Mouse (Mus musculus): ENCODE measurements around the gene Qser1. TPM values are rescaled to one million over a fixed set of nuclear protein-coding genes. Genes with fewer than 3 reads are reported as not detected.

Gene Qser1
- polyA plus RNA-seq, 1 experiment from 2014 or later = 5.8 TPM

GRCm38 (mm10) chr2:104732562-104733256 is 83.9 kb downstream of the Qser1 start:
- ATAC-seq (replicated peaks; ENCODE audit: insufficient number of reproducible peaks, insufficient read depth, low FRiP score, low read depth) = no peak
- no peak overlapping the region for H3K27ac ChIP-seq
- no peaks in the 10 kb centered on the region for H3K27me3 ChIP-seq
- no peak overlapping the region for H3K9ac ChIP-seq
- H3K4me3 ChIP-seq = no peak overlapping the region
- no peak overlapping the region for H3K4me2 ChIP-seq
- no peaks in the 10 kb centered on the region for H3K4me1 ChIP-seq (replicated peaks)
- no peaks in the 10 kb centered on the region for H3K36me3 ChIP-seq
- H3K9me3 ChIP-seq (replicated peaks) = no peaks in the 10 kb centered on the region
- 69% methylated on average over 7 of the region's 7 CpGs for WGBS

GRCm38 (mm10) chr2:104732033-104732444 is 84.5 kb downstream of the Qser1 start:
- Histone ChIP-seq H3K27me3 (no peaks in the 10 kb centered on the region), H3K4me1 (replicated peaks) (no peaks in the 10 kb centered on the region), H3K9me3 (replicated peaks) (no peaks in the 10 kb centered on the region), H3K36me3 (no peaks in the 10 kb centered on the region), H3K4me2 (no peak overlapping the region), H3K27ac (no peak overlapping the region), H3K9ac (no peak overlapping the region), H3K4me3 (no peak overlapping the region)
- 72% methylated on average over 9 of the region's 9 CpGs for WGBS
- no peak for ATAC-seq (replicated peaks; ENCODE audit: insufficient number of reproducible peaks, insufficient read depth, low FRiP score, low read depth)

GRCm38 (mm10) chr2:104727369-104727768 is 89.2 kb downstream of the Qser1 start:
- ATAC-seq (replicated peaks; ENCODE audit: insufficient number of reproducible peaks, insufficient read depth, low FRiP score, low read depth) = no peak
- H3K9me3 ChIP-seq (replicated peaks) = no peaks in the 10 kb centered on the region

GRCm38 (mm10) chr2:104722021-104722420 is 94.5 kb downstream of the Qser1 start:
- Histone ChIP-seq H3K27me3 (no peaks in the 10 kb centered on the region), H3K9me3 (replicated peaks) (no peaks in the 10 kb centered on the region), H3K4me1 (replicated peaks) (no peaks in the 10 kb centered on the region), H3K27ac (no peak overlapping the region), H3K4me2 (no peak overlapping the region), H3K4me3 (no peak overlapping the region), H3K9ac (no peak overlapping the region), H3K36me3 (no peaks in the 10 kb centered on the region)
- ATAC-seq (replicated peaks; ENCODE audit: insufficient number of reproducible peaks, insufficient read depth, low FRiP score, low read depth) = no peak
- 87% methylated on average over 3 of the region's 3 CpGs for WGBS

More at GRCm38 (mm10) chr2:104727369-104727768, 89.2 kb downstream of the Qser1 start:
- Histone ChIP-seq H3K4me2 (no peak overlapping the region), H3K9ac (no peak overlapping the region), H3K4me3 (no peak overlapping the region), H3K36me3 (no peaks in the 10 kb centered on the region), H3K27ac (no peak overlapping the region), H3K27me3 (no peaks in the 10 kb centered on the region), H3K4me1 (replicated peaks) (no peaks in the 10 kb centered on the region)
- WGBS = 44% methylated on average over 1 of the region's 1 CpGs

- Histone ChIP-seq H3K4me2 (no peak overlapping the region), H3K27me3 (peaks cover 3% of the 10 kb centered on the region; the same call in 1 of the 2 replicates), H3K4me1 (replicated peaks) (no peaks in the 10 kb centered on the region), H3K27ac (no peak overlapping the region), H3K9me3 (replicated peaks) (no peaks in the 10 kb centered on the region), H3K9ac (no peak overlapping the region), H3K4me3 (no peak overlapping the region), H3K36me3 (no peaks in the 10 kb centered on the region)
- 73% methylated on average over 4 of the region's 4 CpGs for WGBS
- no peak for ATAC-seq (replicated peaks; ENCODE audit: insufficient number of reproducible peaks, insufficient read depth, low FRiP score, low read depth)
Observed at GRCm38 (mm10) chr2:104717827-104718226, 98.7 kb downstream of the Qser1 start.

GRCm38 (mm10) chr2:104717231-104717735 is 99.3 kb downstream of the Qser1 start:
- Histone ChIP-seq H3K4me3 (no peak overlapping the region), H3K4me1 (replicated peaks) (no peaks in the 10 kb centered on the region), H3K9ac (no peak overlapping the region), H3K4me2 (no peak overlapping the region), H3K27me3 (peaks cover 3% of the 10 kb centered on the region; the same call in 1 of the 2 replicates), H3K27ac (no peak overlapping the region), H3K9me3 (replicated peaks) (no peaks in the 10 kb centered on the region), H3K36me3 (no peaks in the 10 kb centered on the region)
- 82% methylated on average over 2 of the region's 2 CpGs for WGBS
- ATAC-seq (replicated peaks; ENCODE audit: insufficient number of reproducible peaks, insufficient read depth, low FRiP score, low read depth) = no peak

- no peak for ATAC-seq (replicated peaks; ENCODE audit: insufficient number of reproducible peaks, insufficient read depth, low FRiP score, low read depth)
- Histone ChIP-seq H3K9ac (no peak within 1 kb of the TSS), H3K36me3 (no peaks in the 10 kb centered on the region), H3K27ac (no peak within 1 kb of the TSS), H3K4me2 (no peak within 1 kb of the TSS), H3K9me3 (replicated peaks) (no peaks in the 10 kb centered on the region), H3K4me3 (no peak within 1 kb of the TSS), H3K27me3 (peaks cover 3% of the 10 kb centered on the region; the same call in 1 of the 2 replicates), H3K4me1 (replicated peaks) (0 out of 2 replicates have a peak, but pooled peaks cover 1% of the 10 kb centered on the region)
- 89% methylated on average over 4 of the region's 4 CpGs for WGBS
Observed at GRCm38 (mm10) chr2:104716279-104716678, 100.3 kb downstream of the Qser1 start, which contains the start of gene Pin1rt1. Pin1rt1 (minus strand) TSS chr2:104716379.

- Histone ChIP-seq H3K9me3 (replicated peaks) (no peaks in the 10 kb centered on the region), H3K4me3 (no peak overlapping the region), H3K4me1 (replicated peaks) (peaks cover 19% of the 10 kb centered on the region), H3K27me3 (peaks cover 3% of the 10 kb centered on the region; the same call in 1 of the 2 replicates), H3K4me2 (0 out of 2 replicates have a peak overlapping the region, but pooled peaks have one; percentile 6), H3K27ac (no peak overlapping the region), H3K9ac (no peak overlapping the region), H3K36me3 (no peaks in the 10 kb centered on the region)
- no peak for ATAC-seq (replicated peaks; ENCODE audit: insufficient number of reproducible peaks, insufficient read depth, low FRiP score, low read depth)
- 40% methylated on average over 15 of the region's 15 CpGs for WGBS
Observed at GRCm38 (mm10) chr2:104714254-104714691, 102.3 kb downstream of the Qser1 start.

- Histone ChIP-seq H3K9ac (peak overlapping the region; percentile 79), H3K9me3 (replicated peaks) (no peaks in the 10 kb centered on the region), H3K4me1 (replicated peaks) (peaks cover 19% of the 10 kb centered on the region), H3K4me3 (peak overlapping the region; percentile 88), H3K4me2 (peak overlapping the region; percentile 87), H3K27ac (peak overlapping the region; percentile 77), H3K36me3 (no peaks in the 10 kb centered on the region), H3K27me3 (peaks cover 3% of the 10 kb centered on the region; the same call in 1 of the 2 replicates)
- no peak for ATAC-seq (replicated peaks; ENCODE audit: insufficient number of reproducible peaks, insufficient read depth, low FRiP score, low read depth)
- WGBS = under 1% methylated on average over 7 of the region's 7 CpGs
Observed at GRCm38 (mm10) chr2:104712486-104712809, 104.1 kb downstream of the Qser1 start.

GRCm38 (mm10) chr2:104711585-104712485 is 104.7 kb downstream of the Qser1 start, which contains the start of gene Tcp11l1:
Tcp11l1 (minus strand) TSS chr2:104712169.
- Histone ChIP-seq H3K4me1 (replicated peaks) (peaks cover 19% of the 10 kb centered on the region), H3K4me3 (peak within 1 kb of the TSS; percentile 88), H3K36me3 (no peaks in the 10 kb centered on the region), H3K27ac (peak within 1 kb of the TSS; percentile 77), H3K27me3 (peaks cover 3% of the 10 kb centered on the region; the same call in 1 of the 2 replicates), H3K9ac (peak within 1 kb of the TSS; percentile 79), H3K9me3 (replicated peaks) (no peaks in the 10 kb centered on the region), H3K4me2 (peak within 1 kb of the TSS; percentile 87)
- WGBS = under 1% methylated on average over 89 of the region's 99 CpGs
- ATAC-seq (replicated peaks; ENCODE audit: insufficient number of reproducible peaks, insufficient read depth, low FRiP score, low read depth) = peak; percentile 85
